Mouse (Mus musculus) cortical plate, adult 2 months (tissue): ENCODE measurements around the gene Plxna4. TPM values are rescaled to one million over a fixed set of nuclear protein-coding genes. Genes with fewer than 3 reads are reported as not detected.

ENCODE experiments used
- H3K27ac ChIP-seq: fragments of 200-500 bp; 2 replicates; pipeline ENCODE4 v1.5.1; 2012; ENCODE audit warnings: low read length, control low read depth, inconsistent platforms; ENCODE audit not compliant: insufficient read depth
- H3K4me1 ChIP-seq: fragments of 200-500 bp; 2 replicates; pipeline ENCODE4 v1.6.1; 2011; ENCODE audit warnings: low read length; ENCODE audit not compliant: control insufficient read depth, insufficient read depth
- H3K4me3 ChIP-seq: fragments of 200-500 bp; 2 replicates; pipeline ENCODE4 v1.5.1; 2011; ENCODE audit warnings: mild to moderate bottlenecking, low read length, control low read depth; ENCODE audit not compliant: insufficient read depth
- CTCF ChIP-seq: fragments of 200-500 bp; IDR thresholded peaks from 2 replicates; pipeline ENCODE4 v1.5.1; 2011; ENCODE audit warnings: mild to moderate bottlenecking, control low read depth, low read length; ENCODE audit not compliant: insufficient read depth; ENCODE audit errors: extremely low read depth
- POLR2A ChIP-seq: fragments of 200-500 bp; IDR thresholded peaks from 2 replicates; pipeline ENCODE4 v1.6.1; 2011; ENCODE audit warnings: mild to moderate bottlenecking, low read length, control low read depth; ENCODE audit not compliant: insufficient read depth; ENCODE audit errors: extremely low read depth
- polyA plus RNA-seq: library from polyadenylated mRNA; depleted of rRNA; stranded (reverse); fragments of >200 nt; gene quantifications from 2 replicates; pipeline ENCODE4 v1.2.3, GENCODE M21; 2012

Gene Plxna4
- polyA plus RNA-seq, 1 experiment: 14.9 TPM

DNA sequence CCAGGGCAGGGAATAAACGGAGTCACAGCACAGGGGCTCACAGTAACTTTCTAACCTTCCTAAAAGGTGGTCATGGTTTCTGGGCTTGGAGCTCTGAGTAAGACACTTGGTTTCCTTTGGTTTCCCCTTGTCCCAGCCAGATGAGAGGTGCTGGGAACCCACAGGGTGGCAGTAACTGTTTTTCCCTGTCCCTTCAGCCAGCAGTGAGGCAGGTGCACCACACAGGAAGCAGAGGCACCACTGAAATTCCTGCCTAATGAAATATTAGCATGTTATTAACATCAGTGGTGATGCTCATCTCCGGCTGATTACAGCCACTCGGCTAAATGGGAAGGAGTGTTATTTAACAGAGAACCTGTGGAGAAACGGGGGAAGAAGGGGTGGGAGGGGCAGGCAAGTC lies 428.1 kb downstream of the Plxna4 start:
- H3K27ac ChIP-seq: no peak overlapping the region
- TF ChIP-seq CTCF (no peak), POLR2A (no peak)
- no peak overlapping the region for H3K4me3 ChIP-seq
- 0 out of 2 replicates have a peak, but pooled peaks cover 1% of the 10 kb centered on the region for H3K4me1 ChIP-seq

DNA sequence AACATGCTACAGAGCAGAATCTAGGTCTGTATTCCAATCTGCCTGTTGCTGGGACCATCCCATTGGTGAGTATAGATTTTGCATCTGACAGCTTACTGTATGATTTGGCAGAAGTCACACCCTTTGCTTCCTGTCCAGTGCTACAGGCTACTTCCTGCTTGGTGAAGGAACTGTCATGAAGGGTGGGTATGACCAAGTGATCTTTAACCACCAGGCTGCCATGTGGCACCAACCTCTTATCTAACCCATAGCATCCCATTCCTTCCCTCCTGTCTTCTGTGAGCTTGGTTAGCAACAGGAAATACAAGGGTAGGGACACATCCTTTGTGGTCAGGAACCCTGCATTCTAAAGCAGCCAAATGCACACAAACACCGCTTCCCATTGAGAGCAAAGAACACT lies 429.6 kb downstream of the Plxna4 start:
- Histone ChIP-seq H3K4me3 (no peak overlapping the region), H3K27ac (no peak overlapping the region), H3K4me1 (0 out of 2 replicates have a peak, but pooled peaks cover 1% of the 10 kb centered on the region)
- TF ChIP-seq CTCF: no peak
- TF ChIP-seq POLR2A: no peak

DNA sequence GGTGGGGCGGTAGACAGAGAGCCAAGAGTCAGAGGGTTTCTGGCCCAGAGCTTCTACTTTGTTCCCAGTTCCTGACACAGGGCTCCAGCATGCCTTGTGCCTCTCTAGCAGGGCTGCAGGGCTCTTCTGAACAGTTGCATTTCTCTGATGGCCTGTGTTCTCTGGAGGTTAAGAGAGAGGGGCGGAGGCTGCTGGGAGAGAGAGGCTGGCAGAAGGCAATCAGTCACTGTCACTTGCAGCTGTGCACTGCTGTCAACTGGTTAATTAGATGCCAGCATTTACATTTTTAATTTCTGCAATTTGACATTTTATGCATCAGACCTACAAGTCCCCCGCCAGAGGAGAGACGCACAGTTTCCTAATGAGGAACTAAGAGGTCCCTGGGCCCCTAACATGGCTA lies 434.8 kb downstream of the Plxna4 start:
- no peak for TF ChIP-seq CTCF
- TF ChIP-seq POLR2A: no peak
- Histone ChIP-seq H3K27ac (no peak overlapping the region), H3K4me3 (no peak overlapping the region), H3K4me1 (no peaks in the 10 kb centered on the region)

DNA sequence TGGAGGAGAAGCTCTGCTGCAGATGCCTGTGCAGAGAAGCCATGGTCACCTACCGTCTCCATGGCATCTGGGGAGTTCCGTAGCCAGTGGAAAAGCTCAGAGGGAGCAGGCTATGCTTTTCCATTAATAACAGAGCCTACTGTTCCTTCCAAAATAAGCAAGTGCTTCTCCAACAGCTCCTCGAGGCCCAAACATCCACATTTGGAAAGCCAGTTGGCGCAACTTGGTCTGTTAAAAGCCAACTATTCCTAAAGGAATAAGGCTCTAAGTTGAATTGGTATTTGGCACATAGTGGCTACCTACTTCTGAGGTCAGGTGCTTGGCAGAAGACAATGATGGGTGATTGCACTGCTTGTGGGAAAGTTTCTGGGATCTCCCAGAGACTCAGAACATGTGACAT lies 437.2 kb downstream of the Plxna4 start:
- TF ChIP-seq POLR2A: no peak
- no peak for TF ChIP-seq CTCF
- H3K4me3 ChIP-seq: no peak overlapping the region
- H3K4me1 ChIP-seq: no peaks in the 10 kb centered on the region
- H3K27ac ChIP-seq: no peak overlapping the region

- H3K4me1 ChIP-seq: no peaks in the 10 kb centered on the region
- no peak overlapping the region for H3K4me3 ChIP-seq
- TF ChIP-seq CTCF: no peak
- TF ChIP-seq POLR2A: no peak
- H3K27ac ChIP-seq: no peak overlapping the region
Measured at GRCm38 (mm10) chr6:32144771-32145170, 443.2 kb downstream of the Plxna4 start.

- H3K4me1 ChIP-seq: no peaks in the 10 kb centered on the region
- TF ChIP-seq CTCF (no peak), POLR2A (no peak)
- no peak overlapping the region for H3K27ac ChIP-seq
- no peak overlapping the region for H3K4me3 ChIP-seq
Measured at GRCm38 (mm10) chr6:32139537-32139936, 448.5 kb downstream of the Plxna4 start.

- H3K27ac ChIP-seq: no peak overlapping the region
- no peaks in the 10 kb centered on the region for H3K4me1 ChIP-seq
- H3K4me3 ChIP-seq: no peak overlapping the region
- TF ChIP-seq POLR2A (no peak), CTCF (no peak)
Measured at GRCm38 (mm10) chr6:32126914-32127313, 461.1 kb downstream of the Plxna4 start.

DNA sequence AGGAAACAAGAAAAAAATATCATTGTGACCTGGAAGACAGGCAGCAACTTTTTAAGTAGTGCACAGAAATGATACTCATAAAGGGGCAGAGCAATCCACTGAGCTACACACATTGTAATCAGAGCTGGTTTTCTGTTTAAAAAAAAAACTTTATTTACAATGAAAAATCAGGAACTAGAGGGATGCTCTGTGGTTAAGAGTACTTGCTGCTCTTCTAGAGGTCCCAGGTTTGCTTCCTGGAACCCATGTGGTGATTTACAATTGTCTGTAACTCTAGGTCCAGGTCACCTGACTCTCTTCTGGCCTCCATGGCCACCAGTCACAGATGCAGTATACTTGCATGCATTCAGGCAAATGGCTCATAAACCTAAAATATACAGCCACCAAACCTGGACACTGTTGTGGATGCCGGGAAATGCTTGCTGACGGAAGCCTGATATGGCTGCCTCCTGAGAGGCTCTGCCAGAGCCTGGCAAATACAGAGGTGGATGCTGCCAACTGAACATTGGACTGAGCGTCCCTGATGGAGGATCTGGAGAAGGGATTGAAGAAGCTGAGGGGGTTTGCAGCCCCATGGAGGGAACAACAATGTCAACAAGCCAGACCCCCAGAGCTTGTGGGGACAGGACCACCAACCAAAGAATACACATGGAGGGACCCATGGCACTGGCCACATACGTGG lies 465.3 kb downstream of the Plxna4 start:
- no peak for TF ChIP-seq CTCF
- no peak for TF ChIP-seq POLR2A
- H3K4me3 ChIP-seq: no peak overlapping the region
- H3K27ac ChIP-seq: no peak overlapping the region
- no peaks in the 10 kb centered on the region for H3K4me1 ChIP-seq

GRCm38 (mm10) chr6:32120931-32121330 lies 467.1 kb downstream of the Plxna4 start:
- no peak overlapping the region for H3K4me3 ChIP-seq
- TF ChIP-seq POLR2A (no peak), CTCF (no peak)
- no peak overlapping the region for H3K27ac ChIP-seq
- H3K4me1 ChIP-seq: no peaks in the 10 kb centered on the region

- Histone ChIP-seq H3K27ac (no peak overlapping the region), H3K4me3 (no peak overlapping the region), H3K4me1 (no peaks in the 10 kb centered on the region)
- TF ChIP-seq CTCF: no peak
- TF ChIP-seq POLR2A: no peak
Measured at GRCm38 (mm10) chr6:32109207-32109606, 478.8 kb downstream of the Plxna4 start.
